Mouse (Mus musculus) G1E (cell line): ENCODE results near the gene Arhgap23. TPM values are rescaled to one million over a fixed set of nuclear protein-coding genes. Genes with fewer than 3 reads are reported as not detected.

Experiments
- ATAC-seq: 2 replicates; pipeline ENCODE4 v1.8.0; 2016; ENCODE audit warnings: mild to moderate bottlenecking; ENCODE audit not compliant: insufficient number of reproducible peaks, poor library complexity, low FRiP score, severe bottlenecking; ENCODE audit errors: extremely low read depth
- DNase-seq: peaks from one replicate; pipeline ENCODE4 v3.0.0; 2012; ENCODE audit warnings: low spot score
- H3K27me3 ChIP-seq: 2 replicates; pipeline ENCODE4 v1.6.1; 2012; ENCODE audit warnings: mild to moderate bottlenecking, low read length, inconsistent platforms; ENCODE audit not compliant: insufficient read depth
- H3K36me3 ChIP-seq: replicated peaks from 2 replicates; pipeline ENCODE3; 2012; ENCODE audit warnings: mild to moderate bottlenecking, inconsistent platforms
- H3K4me1 ChIP-seq: 2 replicates; pipeline ENCODE4 v1.6.1; 2012; ENCODE audit warnings: low read depth, low read length, inconsistent platforms, mixed read lengths; ENCODE audit not compliant: insufficient read depth
- H3K4me3 ChIP-seq: 2 replicates; pipeline ENCODE4 v1.5.1; 2012; ENCODE audit warnings: low read depth, mild to moderate bottlenecking, inconsistent platforms, low read length, moderate library complexity, mixed read lengths
- H3K9me3 ChIP-seq: replicated peaks from 2 replicates; pipeline ENCODE4 v1.6.1; 2012; ENCODE audit warnings: inconsistent platforms
- CTCF ChIP-seq: IDR thresholded peaks from 2 replicates; pipeline ENCODE4 v1.5.1; 2012; ENCODE audit warnings: low read depth, low read length, inconsistent platforms, mixed read lengths
- GATA1 ChIP-seq: IDR thresholded peaks from 2 replicates; pipeline ENCODE4 v1.6.1; 2012; ENCODE audit warnings: borderline replicate concordance, low read length, inconsistent platforms, mixed read lengths
- GATA2 ChIP-seq: IDR thresholded peaks from 2 replicates; pipeline ENCODE4 v1.6.1; 2012; ENCODE audit warnings: low read depth, low read length, inconsistent platforms, borderline replicate concordance
- POLR2AphosphoS5 ChIP-seq: IDR thresholded peaks from 2 replicates; pipeline ENCODE4 v1.6.1; 2012; ENCODE audit warnings: low read depth, low read length, inconsistent platforms; ENCODE audit not compliant: insufficient replicate concordance
- TAL1 ChIP-seq: conservative IDR thresholded peaks from 2 replicates; pipeline ENCODE4 v1.6.1; 2012; ENCODE audit warnings: low read depth, low read length, inconsistent platforms, mixed read lengths
- polyA plus RNA-seq: library from polyadenylated mRNA; stranded (reverse); fragments of >175 nt; gene quantifications from 2 replicates; pipeline ENCODE4 v1.2.3, GENCODE M21; 2012
- total RNA-seq, 2 experiments: library from RNA; stranded (forward) in 1 of 2; stranded (reverse) in 1 of 2; fragments of 200-1000 nt in 1 of 2; fragments of >200 nt in 1 of 2; fragmentation: Nextera tagmentation in 1 of 2; gene quantifications; 2 replicates each; pipeline ENCODE4 v1.2.3; 2014 to 2017

The Arhgap23 gene
- total and polyA plus RNA-seq, 3 experiments = 2.4 to 18.6 (median 17.9) TPM

DNA sequence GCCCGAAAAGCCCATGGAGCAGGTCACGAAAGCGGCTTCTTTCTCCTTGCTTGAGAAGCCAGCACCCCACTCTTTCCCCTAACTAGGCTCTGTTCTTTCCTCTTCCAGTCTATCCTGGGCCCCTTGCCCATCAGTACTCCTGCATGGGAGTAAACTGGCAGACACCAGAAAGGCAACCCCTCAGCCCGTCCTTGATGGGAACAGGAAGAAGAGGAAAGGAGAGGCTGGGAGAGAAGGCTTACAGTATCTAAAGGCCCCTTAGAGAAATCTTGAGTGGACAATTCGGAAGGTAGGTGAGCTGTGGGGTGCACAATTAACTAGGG is 119.9 kb downstream of the Arhgap23 start:
- H3K27me3 ChIP-seq = peaks cover 57% of the 10 kb centered on the region
- H3K9me3 ChIP-seq = peaks cover 10% of the 10 kb centered on the region
- ATAC-seq (no peak), DNase-seq (no peak)
- H3K4me1 ChIP-seq = peaks cover 30% of the 10 kb centered on the region
- H3K4me3 ChIP-seq = no peak overlapping the region
- H3K36me3 ChIP-seq = no peaks in the 10 kb centered on the region
- TF ChIP-seq GATA2 = no peak
- no peak for TF ChIP-seq GATA1
- TF ChIP-seq CTCF = no peak
- no peak for TF ChIP-seq POLR2AphosphoS5
- no peak for TF ChIP-seq TAL1

DNA sequence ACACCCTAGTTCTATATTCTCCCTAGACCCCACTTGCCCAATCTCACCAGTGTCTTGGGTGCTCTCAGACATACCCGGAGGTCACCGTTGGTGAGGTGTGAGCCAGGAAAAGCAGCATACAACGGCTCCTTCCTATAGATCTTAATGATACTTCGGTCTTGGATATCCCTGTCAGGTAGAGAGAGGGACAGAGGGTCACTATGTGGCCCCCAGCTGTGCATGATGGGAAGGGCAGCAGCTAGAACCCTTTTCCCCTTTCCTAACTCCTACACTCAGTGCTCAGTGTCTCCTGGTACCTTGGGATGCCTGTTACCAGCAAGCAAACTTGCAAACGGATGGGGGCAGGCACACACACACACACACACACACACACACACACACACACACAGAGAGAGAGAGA is 120.3 kb downstream of the Arhgap23 start:
- no peak for ATAC-seq
- Histone ChIP-seq H3K4me3 (no peak overlapping the region), H3K4me1 (peaks cover 33% of the 10 kb centered on the region), H3K36me3 (no peaks in the 10 kb centered on the region), H3K9me3 (peaks cover 10% of the 10 kb centered on the region), H3K27me3 (peaks cover 57% of the 10 kb centered on the region)
- DNase-seq = no peak
- no peak for TF ChIP-seq POLR2AphosphoS5
- no peak for TF ChIP-seq GATA2
- TF ChIP-seq GATA1 = no peak
- TF ChIP-seq CTCF = no peak
- TF ChIP-seq TAL1 = no peak

DNA sequence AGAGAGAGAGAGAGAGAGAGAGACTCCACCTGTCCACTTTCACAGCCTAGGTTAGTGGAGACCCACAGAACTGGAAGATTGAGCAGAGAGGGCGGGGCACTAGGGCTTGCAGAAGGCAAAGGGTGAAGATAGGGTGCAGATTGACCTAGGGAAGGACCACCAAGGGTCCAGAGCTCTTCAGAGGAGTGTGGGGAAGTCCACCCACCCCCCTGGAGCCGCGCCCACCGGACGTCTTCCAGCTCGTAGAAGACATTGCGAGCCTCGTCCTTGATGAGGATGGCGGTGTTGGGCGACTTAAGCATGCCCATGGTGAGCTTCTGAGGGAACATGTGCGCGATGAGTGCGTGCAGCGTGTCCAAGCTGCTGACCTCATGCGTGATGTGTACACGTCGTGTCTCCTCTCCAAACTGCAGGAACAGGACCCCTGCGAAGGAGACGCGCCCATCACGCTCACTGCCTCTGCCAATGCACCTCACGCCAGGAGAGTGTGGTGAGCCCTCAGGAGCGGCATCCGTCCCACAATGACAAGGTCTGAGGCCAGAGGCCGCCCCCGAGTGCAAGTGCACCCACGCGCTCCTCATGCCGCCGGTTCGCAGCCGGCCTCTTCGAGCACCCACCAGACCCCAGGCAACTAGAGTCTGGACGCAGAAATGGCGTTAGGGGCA is 120.9 kb downstream of the Arhgap23 start:
- ATAC-seq = no peak
- peaks cover 33% of the 10 kb centered on the region for H3K4me1 ChIP-seq
- no peak for DNase-seq
- H3K27me3 ChIP-seq = peaks cover 57% of the 10 kb centered on the region
- no peaks in the 10 kb centered on the region for H3K36me3 ChIP-seq
- H3K9me3 ChIP-seq = peaks cover 10% of the 10 kb centered on the region
- no peak for TF ChIP-seq GATA2
- no peak for TF ChIP-seq POLR2AphosphoS5
- no peak for TF ChIP-seq CTCF
- no peak for TF ChIP-seq GATA1
- TF ChIP-seq TAL1 = no peak
- no peak overlapping the region for H3K4me3 ChIP-seq

DNA sequence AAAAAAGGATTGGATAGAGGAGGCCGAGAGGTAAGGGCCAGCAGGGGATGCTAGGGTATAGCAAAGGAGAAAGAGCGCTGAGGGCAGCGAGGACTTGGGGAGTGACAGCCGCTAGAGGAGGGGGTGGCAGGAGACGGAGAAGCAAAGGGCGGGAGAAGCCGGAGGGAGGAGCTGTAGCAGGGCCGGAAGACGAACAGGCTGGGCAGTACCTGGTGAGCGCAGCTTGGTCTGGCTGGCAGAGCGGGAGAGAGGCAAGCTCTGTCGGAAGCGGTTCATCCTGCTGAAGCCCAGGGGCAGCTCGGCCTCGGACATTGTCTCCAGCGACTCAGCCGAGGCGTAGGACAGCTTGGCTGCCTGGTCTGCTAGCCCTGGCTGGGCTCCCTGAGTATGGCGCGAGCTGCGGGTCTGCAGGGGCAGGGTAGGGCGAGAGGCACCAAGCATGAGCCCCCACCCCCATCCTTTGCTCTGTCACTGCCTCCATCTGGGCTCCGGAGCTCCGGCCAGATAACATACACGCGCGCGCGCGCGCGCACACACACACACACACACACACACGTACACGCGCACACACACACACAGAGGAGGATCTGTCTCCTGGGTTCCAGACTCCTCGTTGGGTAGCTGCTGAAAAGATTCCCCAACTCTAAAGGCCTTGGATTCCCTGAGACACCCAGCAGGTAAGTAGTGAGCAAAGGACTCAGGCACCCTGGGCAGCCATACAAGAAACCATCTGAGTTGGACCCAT is 121.7 kb downstream of the Arhgap23 start:
- no peak for TF ChIP-seq TAL1
- TF ChIP-seq CTCF = no peak
- no peak for TF ChIP-seq GATA1
- no peak for TF ChIP-seq GATA2
- TF ChIP-seq POLR2AphosphoS5 = no peak
- peaks cover 61% of the 10 kb centered on the region for H3K27me3 ChIP-seq
- ATAC-seq (no peak), DNase-seq (no peak)
- no peaks in the 10 kb centered on the region for H3K36me3 ChIP-seq
- peaks cover 10% of the 10 kb centered on the region for H3K9me3 ChIP-seq
- H3K4me3 ChIP-seq = no peak overlapping the region
- H3K4me1 ChIP-seq = peaks cover 25% of the 10 kb centered on the region

DNA sequence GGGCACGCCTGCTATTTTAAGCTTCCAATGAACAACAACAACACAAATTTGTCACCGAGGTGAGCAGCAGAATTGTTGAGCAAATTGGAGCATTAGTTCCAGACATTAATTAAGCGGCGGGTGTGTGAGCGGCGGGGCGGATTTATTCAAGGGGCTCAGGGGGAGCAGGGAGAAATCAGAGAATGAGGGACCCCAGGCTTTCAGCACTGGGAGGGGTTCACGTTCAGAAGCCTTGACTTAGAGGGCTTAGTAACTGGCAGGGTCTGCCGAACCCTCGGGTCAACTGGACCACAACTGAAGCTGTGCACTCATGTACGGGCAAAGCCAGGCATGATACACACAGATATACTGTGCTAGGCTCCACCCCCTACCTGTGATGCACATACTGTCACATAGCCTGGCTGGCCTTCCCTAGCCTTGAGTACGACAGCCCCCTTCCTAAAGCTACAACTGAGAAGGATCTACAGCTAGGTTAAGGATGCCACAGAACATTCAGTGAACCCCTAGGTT is 122.3 kb downstream of the Arhgap23 start:
- peaks cover 19% of the 10 kb centered on the region for H3K4me1 ChIP-seq
- no peak for DNase-seq
- peaks cover 10% of the 10 kb centered on the region for H3K9me3 ChIP-seq
- no peaks in the 10 kb centered on the region for H3K36me3 ChIP-seq
- H3K4me3 ChIP-seq = no peak overlapping the region
- no peak for ATAC-seq
- peaks cover 65% of the 10 kb centered on the region for H3K27me3 ChIP-seq
- no peak for TF ChIP-seq GATA2
- TF ChIP-seq CTCF = no peak
- no peak for TF ChIP-seq POLR2AphosphoS5
- TF ChIP-seq GATA1 = no peak
- TF ChIP-seq TAL1 = no peak

DNA sequence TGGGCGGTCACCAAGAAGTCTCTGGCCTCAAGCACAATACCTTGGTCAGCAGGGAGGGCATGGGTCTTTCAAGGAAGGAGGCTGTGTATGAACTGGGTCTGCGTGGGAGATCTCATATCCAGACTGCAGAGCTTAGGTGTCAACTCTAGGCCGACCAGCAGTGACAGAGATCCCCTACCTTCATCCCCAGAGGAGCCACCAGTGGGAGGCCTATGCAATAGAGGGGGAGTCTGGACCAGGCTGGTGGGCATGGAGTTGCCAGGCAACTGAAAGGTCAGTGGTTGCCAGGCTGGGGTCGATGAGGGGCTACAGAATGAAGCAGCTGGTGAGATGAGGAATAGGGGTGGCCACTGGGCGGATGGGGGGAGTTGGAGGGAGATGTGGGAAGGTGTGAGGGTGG is 124.3 kb downstream of the Arhgap23 start:
- no peak for DNase-seq
- Histone ChIP-seq H3K9me3 (peaks cover 5% of the 10 kb centered on the region), H3K36me3 (no peaks in the 10 kb centered on the region), H3K27me3 (peaks cover 74% of the 10 kb centered on the region), H3K4me3 (no peak overlapping the region), H3K4me1 (peaks cover 12% of the 10 kb centered on the region)
- ATAC-seq = no peak
- TF ChIP-seq CTCF = no peak
- no peak for TF ChIP-seq TAL1
- TF ChIP-seq GATA2 = no peak
- no peak for TF ChIP-seq GATA1
